Mouse (Mus musculus): ENCODE results near the gene Trim28. TPM values are rescaled to one million over a fixed set of nuclear protein-coding genes. Genes with fewer than 3 reads are reported as not detected.

Gene Trim28
- total and polyA plus RNA-seq, 2 experiments = 69.4 to 114 TPM

- no peaks in the 10 kb centered on the region for H3K27me3 ChIP-seq (ENCODE audit: control insufficient read depth, insufficient read depth, low read length)
- H3K36me3 ChIP-seq (ENCODE audit: control insufficient read depth, insufficient read depth, low read length) = peaks cover 19% of the 10 kb centered on the region
- peak overlapping the region; percentile 47 for H3K27ac ChIP-seq (replicated peaks; ENCODE audit: insufficient read depth, low read depth, low read length)
- peaks cover 4% of the 10 kb centered on the region; the same call in 1 of the 2 replicates for H3K79me2 ChIP-seq (ENCODE audit: control insufficient read depth, insufficient read depth, low read length)
- H3K9ac ChIP-seq (ENCODE audit: low read depth, low read length) = no peak overlapping the region
- TF ChIP-seq POLR2A (IDR thresholded peaks at IDR 0.05; ENCODE audit: extremely low read depth, insufficient read depth, low read length) (no peak), CTCF (IDR thresholded peaks at IDR 0.05; ENCODE audit: low read depth, low read length) (no peak)
- peak; percentile 88 for DNase-seq (ENCODE audit: extremely low read depth, low read depth, low spot score)
- peak overlapping the region; percentile 43; the same call in 1 of the 2 replicates for H3K4me3 ChIP-seq (ENCODE audit: insufficient read depth, low read depth, low read length)
- 21% methylated on average over 1 of the region's 1 CpGs for WGBS
- H3K4me1 ChIP-seq (ENCODE audit: control insufficient read depth, insufficient read depth, low read length) = peaks cover 5% of the 10 kb centered on the region
These were observed 2.7 kb downstream of the Trim28 start for GRCm38 (mm10) chr7:13001584-13001983.

GRCm38 (mm10) chr7:13003380-13003779 lies 4.5 kb downstream of the Trim28 start:
- WGBS = 81% methylated on average over 5 of the region's 5 CpGs
- Histone ChIP-seq H3K79me2 (ENCODE audit: control insufficient read depth, insufficient read depth, low read length) (no peaks in the 10 kb centered on the region; the same call in 1 of the 2 replicates), H3K36me3 (ENCODE audit: control insufficient read depth, insufficient read depth, low read length) (peaks cover 19% of the 10 kb centered on the region), H3K27me3 (ENCODE audit: control insufficient read depth, insufficient read depth, low read length) (no peaks in the 10 kb centered on the region), H3K4me3 (ENCODE audit: insufficient read depth, low read depth, low read length) (no peak overlapping the region), H3K4me1 (ENCODE audit: control insufficient read depth, insufficient read depth, low read length) (peaks cover 5% of the 10 kb centered on the region), H3K27ac (replicated peaks; ENCODE audit: insufficient read depth, low read depth, low read length) (no peak overlapping the region), H3K9ac (ENCODE audit: low read depth, low read length) (no peak overlapping the region)
- no peak for TF ChIP-seq CTCF (IDR thresholded peaks at IDR 0.05; ENCODE audit: low read depth, low read length)
- no peak for TF ChIP-seq POLR2A (IDR thresholded peaks at IDR 0.05; ENCODE audit: extremely low read depth, insufficient read depth, low read length)
- no peak for DNase-seq (ENCODE audit: extremely low read depth, low read depth, low spot score)

- Histone ChIP-seq H3K36me3 (ENCODE audit: control insufficient read depth, insufficient read depth, low read length) (peaks cover 19% of the 10 kb centered on the region), H3K27me3 (ENCODE audit: control insufficient read depth, insufficient read depth, low read length) (no peaks in the 10 kb centered on the region), H3K4me3 (ENCODE audit: insufficient read depth, low read depth, low read length) (no peak overlapping the region), H3K9ac (ENCODE audit: low read depth, low read length) (no peak overlapping the region), H3K79me2 (ENCODE audit: control insufficient read depth, insufficient read depth, low read length) (no peaks in the 10 kb centered on the region), H3K27ac (replicated peaks; ENCODE audit: insufficient read depth, low read depth, low read length) (no peak overlapping the region), H3K4me1 (ENCODE audit: control insufficient read depth, insufficient read depth, low read length) (peaks cover 10% of the 10 kb centered on the region)
- no peak for TF ChIP-seq POLR2A (IDR thresholded peaks at IDR 0.05; ENCODE audit: extremely low read depth, insufficient read depth, low read length)
- no peak for TF ChIP-seq CTCF (IDR thresholded peaks at IDR 0.05; ENCODE audit: low read depth, low read length)
- 84% methylated on average over 17 of the region's 17 CpGs for WGBS
- DNase-seq (ENCODE audit: extremely low read depth, low read depth, low spot score) = no peak
These were observed 7.1 kb downstream of the Trim28 start for GRCm38 (mm10) chr7:13006011-13006410.

- Histone ChIP-seq H3K4me1 (ENCODE audit: control insufficient read depth, insufficient read depth, low read length) (peaks cover 10% of the 10 kb centered on the region), H3K4me3 (ENCODE audit: insufficient read depth, low read depth, low read length) (no peak overlapping the region), H3K36me3 (ENCODE audit: control insufficient read depth, insufficient read depth, low read length) (peaks cover 19% of the 10 kb centered on the region), H3K27ac (replicated peaks; ENCODE audit: insufficient read depth, low read depth, low read length) (no peak overlapping the region), H3K27me3 (ENCODE audit: control insufficient read depth, insufficient read depth, low read length) (no peaks in the 10 kb centered on the region), H3K79me2 (ENCODE audit: control insufficient read depth, insufficient read depth, low read length) (no peaks in the 10 kb centered on the region), H3K9ac (ENCODE audit: low read depth, low read length) (no peak overlapping the region)
- 81% methylated on average over 10 of the region's 10 CpGs for WGBS
- no peak for DNase-seq (ENCODE audit: extremely low read depth, low read depth, low spot score)
- TF ChIP-seq CTCF (IDR thresholded peaks at IDR 0.05; ENCODE audit: low read depth, low read length) (no peak), POLR2A (IDR thresholded peaks at IDR 0.05; ENCODE audit: extremely low read depth, insufficient read depth, low read length) (no peak)
These were observed 7.6 kb downstream of the Trim28 start for GRCm38 (mm10) chr7:13006531-13006930.

- 0 out of 2 replicates have a peak, but pooled peaks have one; percentile 9 for TF ChIP-seq CTCF (IDR thresholded peaks at IDR 0.05; ENCODE audit: low read depth, low read length)
- 0 out of 2 replicates have a peak, but pooled peaks have one; percentile 20 for TF ChIP-seq POLR2A (IDR thresholded peaks at IDR 0.05; ENCODE audit: extremely low read depth, insufficient read depth, low read length)
- peaks cover 10% of the 10 kb centered on the region for H3K4me1 ChIP-seq (ENCODE audit: control insufficient read depth, insufficient read depth, low read length)
- H3K9ac ChIP-seq (ENCODE audit: low read depth, low read length) = no peak overlapping the region
- no peak for DNase-seq (ENCODE audit: extremely low read depth, low read depth, low spot score)
- no peaks in the 10 kb centered on the region for H3K27me3 ChIP-seq (ENCODE audit: control insufficient read depth, insufficient read depth, low read length)
- H3K4me3 ChIP-seq (ENCODE audit: insufficient read depth, low read depth, low read length) = no peak overlapping the region
- WGBS = 83% methylated on average over 57 of the region's 57 CpGs
- H3K79me2 ChIP-seq (ENCODE audit: control insufficient read depth, insufficient read depth, low read length) = no peaks in the 10 kb centered on the region
- no peak overlapping the region for H3K27ac ChIP-seq (replicated peaks; ENCODE audit: insufficient read depth, low read depth, low read length)
- peaks cover 18% of the 10 kb centered on the region for H3K36me3 ChIP-seq (ENCODE audit: control insufficient read depth, insufficient read depth, low read length)
These were observed 8.6 kb downstream of the Trim28 start for GRCm38 (mm10) chr7:13007341-13008092.

Measured in liver, adult 2 months (tissue).